Mouse (Mus musculus) liver, adult 2 months (tissue): ENCODE measurements around the gene Gphb5. TPM values are rescaled to one million over a fixed set of nuclear protein-coding genes. Genes with fewer than 3 reads are reported as not detected.

Experiments
- DNase-seq: peaks from one replicate; pipeline ENCODE4 v3.0.0-alpha.2; 2011; ENCODE audit warnings: low read depth, low spot score; ENCODE audit errors: extremely low read depth
- H3K27ac ChIP-seq: fragments of 200-500 bp; replicated peaks from 2 replicates; pipeline ENCODE4 v1.5.1; 2012; ENCODE audit warnings: low read depth, mild to moderate bottlenecking, control low read depth, inconsistent platforms, low read length; ENCODE audit not compliant: insufficient read depth
- H3K27me3 ChIP-seq: fragments of 200-500 bp; 2 replicates; pipeline ENCODE4 v1.6.1; 2012; ENCODE audit warnings: mild to moderate bottlenecking, moderate library complexity, low read length, inconsistent platforms; ENCODE audit not compliant: control insufficient read depth, insufficient read depth
- H3K36me3 ChIP-seq: fragments of 200-500 bp; 2 replicates; pipeline ENCODE4 v1.6.1; 2012; ENCODE audit warnings: low read length, inconsistent platforms; ENCODE audit not compliant: control insufficient read depth, insufficient read depth
- H3K4me1 ChIP-seq: fragments of 200-500 bp; 2 replicates; pipeline ENCODE4 v1.6.1; 2011; ENCODE audit warnings: low read length; ENCODE audit not compliant: control insufficient read depth, insufficient read depth
- H3K4me3 ChIP-seq: fragments of 200-500 bp; 2 replicates; pipeline ENCODE4 v1.5.1; 2011; ENCODE audit warnings: low read depth, mild to moderate bottlenecking, control low read depth, low read length, moderate library complexity; ENCODE audit not compliant: insufficient read depth
- H3K79me2 ChIP-seq: fragments of 200-500 bp; 2 replicates; pipeline ENCODE4 v1.6.1; 2012; ENCODE audit warnings: inconsistent platforms, mild to moderate bottlenecking, low read length, moderate library complexity; ENCODE audit not compliant: control insufficient read depth, insufficient read depth
- H3K9ac ChIP-seq: fragments of 200-500 bp; 2 replicates; pipeline ENCODE4 v1.6.1; 2012; ENCODE audit warnings: low read depth, mild to moderate bottlenecking, control low read depth, inconsistent platforms, low read length
- CTCF ChIP-seq: fragments of 200-500 bp; IDR thresholded peaks from 2 replicates; pipeline ENCODE4 v1.5.1; 2011; ENCODE audit warnings: low read depth, low read length, control low read depth
- POLR2A ChIP-seq: fragments of 200-500 bp; IDR thresholded peaks from 2 replicates; pipeline ENCODE4 v1.6.1; 2011; ENCODE audit warnings: low read length, control low read depth; ENCODE audit not compliant: insufficient read depth; ENCODE audit errors: extremely low read depth
- whole genome bisulfite sequencing: fragments of 180-500 bp; shearing (Covaris S2); methylation state at CpG from one replicate; pipeline ENCODE4 v1.1.7; 2018; 5-methylcytosine and 5-hydroxymethylcytosine counted together
- polyA plus RNA-seq: library from polyadenylated mRNA; depleted of rRNA; stranded (reverse); fragments of >200 nt; gene quantifications from 2 replicates; pipeline ENCODE4 v1.2.3, GENCODE M21; 2012
- total RNA-seq: library from RNA; depleted of rRNA; stranded (reverse); fragments of >200 nt; gene quantifications from 2 replicates; pipeline ENCODE4 v1.2.3, GENCODE M21; 2014

Gene Gphb5
- total and polyA plus RNA-seq, 2 experiments = not detected

DNA sequence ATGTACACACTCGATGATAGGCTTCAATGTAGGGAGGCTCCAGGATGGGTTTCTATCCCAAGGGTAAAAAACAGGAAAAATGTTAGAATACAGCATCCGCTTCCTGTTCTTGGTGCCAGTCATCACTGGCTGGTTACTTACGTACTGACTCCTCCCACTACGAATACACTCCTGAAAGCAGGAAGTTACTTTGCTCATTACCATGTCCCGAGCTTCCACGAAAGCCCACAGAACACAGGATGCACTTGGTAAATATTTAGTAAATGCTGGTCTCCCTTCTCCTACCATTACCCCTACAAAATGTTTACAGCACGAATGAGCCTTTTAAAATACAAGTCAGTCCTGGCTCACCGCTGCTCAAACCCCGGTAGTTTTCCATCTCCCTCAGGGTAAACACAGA lies 3.6 kb downstream of the Gphb5 start:
- WGBS = 66% methylated on average over 9 of the region's 9 CpGs
- peak; percentile 2 for DNase-seq

DNA sequence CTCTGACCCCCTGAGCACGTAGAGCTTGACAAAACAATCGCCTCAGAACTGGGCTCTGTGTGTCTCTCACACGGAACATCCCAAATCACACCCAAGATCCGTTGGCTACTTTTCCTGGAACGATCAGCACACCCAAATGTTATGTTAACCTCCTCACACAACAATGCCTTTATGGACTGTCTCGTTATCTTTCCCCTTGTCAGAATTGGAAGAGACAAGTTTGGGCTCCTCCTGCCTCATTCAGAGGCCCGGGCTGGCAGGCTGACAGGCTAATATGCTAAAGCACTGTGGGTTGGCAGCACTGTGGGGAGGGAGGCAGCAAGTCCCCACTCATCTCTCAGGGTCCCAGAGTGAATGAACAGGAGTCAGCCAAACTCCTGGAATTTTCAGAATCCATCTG lies 19.5 kb downstream of the Gphb5 start:
- Histone ChIP-seq H3K4me1 (no peaks in the 10 kb centered on the region), H3K27ac (no peak overlapping the region), H3K9ac (no peak overlapping the region), H3K4me3 (no peak overlapping the region), H3K27me3 (no peaks in the 10 kb centered on the region), H3K36me3 (no peaks in the 10 kb centered on the region), H3K79me2 (no peaks in the 10 kb centered on the region)
- WGBS = 54% methylated on average over 7 of the region's 7 CpGs
- no peak for TF ChIP-seq POLR2A
- no peak for TF ChIP-seq CTCF
- DNase-seq = no peak

More for the DNA sequence above, 3.6 kb downstream of the Gphb5 start:
- no peaks in the 10 kb centered on the region for H3K27me3 ChIP-seq
- no peak for TF ChIP-seq CTCF
- no peak overlapping the region for H3K27ac ChIP-seq
- no peak overlapping the region for H3K9ac ChIP-seq
- H3K4me1 ChIP-seq = no peaks in the 10 kb centered on the region
- H3K36me3 ChIP-seq = no peaks in the 10 kb centered on the region
- H3K79me2 ChIP-seq = no peaks in the 10 kb centered on the region
- no peak overlapping the region for H3K4me3 ChIP-seq

DNA sequence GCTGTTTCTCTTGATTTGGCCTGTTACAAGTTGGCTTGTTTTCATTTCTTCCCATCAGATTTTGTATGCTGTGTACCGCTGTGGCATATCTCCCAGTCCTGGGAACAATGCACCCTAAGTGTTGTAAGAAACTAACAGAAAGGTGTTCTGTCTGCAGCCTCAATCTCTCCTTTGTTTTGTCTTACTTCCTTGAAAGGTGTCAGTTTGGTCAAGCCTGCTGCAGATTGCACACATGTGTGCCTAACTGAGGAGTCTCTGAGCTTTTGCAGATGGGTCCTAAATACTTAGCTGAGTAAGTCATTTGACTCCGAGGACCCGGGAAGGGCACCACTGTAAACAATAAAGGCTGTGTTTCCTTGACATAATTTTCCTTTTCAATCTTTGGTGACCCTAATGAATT lies 20.0 kb downstream of the Gphb5 start:
- no peaks in the 10 kb centered on the region for H3K27me3 ChIP-seq
- WGBS = 77% methylated on average over 3 of the region's 3 CpGs
- no peak for DNase-seq
- H3K4me1 ChIP-seq = no peaks in the 10 kb centered on the region
- H3K4me3 ChIP-seq = no peak overlapping the region
- H3K36me3 ChIP-seq = no peaks in the 10 kb centered on the region
- H3K27ac ChIP-seq = no peak overlapping the region
- H3K9ac ChIP-seq = no peak overlapping the region
- no peaks in the 10 kb centered on the region for H3K79me2 ChIP-seq
- TF ChIP-seq CTCF (no peak), POLR2A (no peak)

DNA sequence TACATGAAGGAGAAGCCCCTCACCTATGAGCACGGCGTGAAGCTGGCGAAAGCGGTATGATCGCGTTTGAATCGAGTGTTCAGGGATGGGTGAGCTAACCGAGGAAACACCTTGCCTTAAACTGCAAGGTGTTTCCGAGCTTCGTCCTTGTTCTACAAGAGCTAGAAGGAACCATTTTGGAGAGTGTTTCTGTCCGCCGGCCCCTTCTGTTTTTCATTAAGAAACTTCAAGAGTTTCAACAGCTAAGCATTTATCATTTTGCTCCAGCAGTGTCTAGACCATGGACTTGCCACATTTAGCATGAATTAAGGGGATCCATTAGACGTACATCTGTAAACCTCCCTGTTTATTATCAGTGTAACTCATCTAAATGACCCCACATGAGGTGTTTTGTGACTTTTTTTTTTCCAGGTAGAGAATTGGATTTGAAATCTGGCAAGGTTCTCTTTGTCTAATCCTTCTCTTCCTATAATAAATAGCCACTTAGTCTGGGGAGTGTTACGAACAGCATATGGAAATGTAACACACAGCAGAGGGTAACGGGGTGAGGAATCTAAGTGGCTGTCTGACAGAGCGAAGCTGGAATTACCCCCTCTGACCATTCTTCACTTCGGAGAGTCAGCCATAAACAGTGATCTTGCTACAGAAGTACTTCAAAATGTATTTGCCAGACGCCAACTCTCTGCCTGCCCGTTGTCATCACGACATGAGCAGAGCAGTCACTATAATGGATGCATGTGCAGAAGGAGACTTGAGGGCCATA lies 22.4 kb downstream of the Gphb5 start:
- no peak overlapping the region for H3K27ac ChIP-seq
- no peaks in the 10 kb centered on the region for H3K79me2 ChIP-seq
- TF ChIP-seq POLR2A = no peak
- TF ChIP-seq CTCF = no peak
- WGBS = 88% methylated on average over 20 of the region's 20 CpGs
- H3K36me3 ChIP-seq = no peaks in the 10 kb centered on the region
- DNase-seq = no peak
- H3K9ac ChIP-seq = no peak overlapping the region
- H3K4me3 ChIP-seq = no peak overlapping the region
- H3K4me1 ChIP-seq = no peaks in the 10 kb centered on the region
- no peaks in the 10 kb centered on the region for H3K27me3 ChIP-seq

DNA sequence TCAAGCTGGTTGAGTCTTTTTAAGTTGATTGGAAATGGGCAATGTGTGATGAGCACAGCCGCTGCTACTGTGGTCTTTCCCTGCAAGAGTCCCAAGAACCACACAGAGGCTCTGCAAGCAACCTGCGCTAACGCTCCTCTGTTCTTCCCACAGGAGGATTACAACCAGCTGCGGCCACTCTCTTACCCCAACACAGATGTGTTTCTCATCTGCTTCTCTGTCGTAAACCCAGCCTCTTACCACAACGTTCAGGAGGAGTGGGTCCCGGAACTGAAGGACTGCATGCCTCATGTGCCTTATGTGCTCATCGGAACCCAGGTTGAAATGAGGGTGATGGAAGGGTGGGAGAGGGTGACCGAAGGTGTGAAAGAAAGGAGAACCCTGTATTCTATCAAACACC lies 25.1 kb downstream of the Gphb5 start:
- 84% methylated on average over 9 of the region's 9 CpGs for WGBS

More for the DNA sequence above, 25.1 kb downstream of the Gphb5 start:
- Histone ChIP-seq H3K36me3 (no peaks in the 10 kb centered on the region), H3K9ac (no peak overlapping the region), H3K4me3 (no peak overlapping the region), H3K4me1 (no peaks in the 10 kb centered on the region), H3K27me3 (no peaks in the 10 kb centered on the region), H3K79me2 (no peaks in the 10 kb centered on the region), H3K27ac (no peak overlapping the region)
- no peak for TF ChIP-seq CTCF
- TF ChIP-seq POLR2A = no peak
- no peak for DNase-seq
